Comparison of ENCODE assay signal across 21 mouse cellular contexts in genomic region chr4:141180831-141181230, GRCm38 (mm10). TPM values are rescaled to one million over a fixed set of nuclear protein-coding genes. Genes with fewer than 3 reads are reported as not detected.
DNase-seq lines count a peak whose midpoint lies in the region; ATAC-seq and TF ChIP-seq lines count a peak whose summit lies in the region.
"Had no signal": no experiment of that assay in that cellular context is flagged by ENCODE, and none has a peak within 500 bp of the region (broad histone marks: within the 10 kb centered on the region; RNA-seq: fewer than 3 reads in every experiment).

No protein-coding gene starts in this region.

- no peak overlapping the region for H3K27ac ChIP-seq in embryonic facial prominence, embryonic 12.5 days
- no peak overlapping the region for H3K27ac ChIP-seq in embryonic facial prominence, embryonic 10.5 days (replicated peaks)

- no peak overlapping the region for H3K9ac ChIP-seq in embryonic facial prominence, embryonic 12.5 days

- no peaks in the 10 kb centered on the region for H3K9me3 ChIP-seq in embryonic facial prominence, embryonic 12.5 days
- no peaks in the 10 kb centered on the region for H3K9me3 ChIP-seq in embryonic facial prominence, embryonic 10.5 days
- H3K9me3 ChIP-seq: G1E had no signal

- H3K79me2 ChIP-seq in myocyte (ENCODE audit: control insufficient read depth, insufficient read depth): peaks cover 17% of the 10 kb centered on the region

- H3K4me3 ChIP-seq in embryonic facial prominence, embryonic 12.5 days: no peak overlapping the region
- no peak overlapping the region for H3K4me3 ChIP-seq in embryonic facial prominence, embryonic 10.5 days
- no peak overlapping the region for H3K4me3 ChIP-seq in myocyte

- H3K36me3 ChIP-seq in embryonic facial prominence, embryonic 12.5 days: peaks cover 59% of the 10 kb centered on the region
- peaks cover 91% of the 10 kb centered on the region for H3K36me3 ChIP-seq in embryonic facial prominence, embryonic 10.5 days (replicated peaks)
- peaks cover 18% of the 10 kb centered on the region for H3K36me3 ChIP-seq in myocyte (ENCODE audit: control insufficient read depth, insufficient read depth)

- H3K27me3 ChIP-seq in embryonic facial prominence, embryonic 12.5 days: no peaks in the 10 kb centered on the region
- no peaks in the 10 kb centered on the region for H3K27me3 ChIP-seq in embryonic facial prominence, embryonic 10.5 days (replicated peaks; ENCODE audit: low read depth, poor library complexity, severe bottlenecking)
- H3K27me3 ChIP-seq in myocyte (ENCODE audit: control insufficient read depth, insufficient read depth, insufficient read length): no peaks in the 10 kb centered on the region
- H3K27me3 ChIP-seq: CH12.LX, Patski had no signal

- H3K4me1 ChIP-seq in embryonic facial prominence, embryonic 12.5 days: peaks cover 1% of the 10 kb centered on the region
- peaks cover 4% of the 10 kb centered on the region for H3K4me1 ChIP-seq in embryonic facial prominence, embryonic 10.5 days

- WGBS in embryonic facial prominence, embryonic 12.5 days: 88% methylated on average over 8 of the region's 8 CpGs
- WGBS in embryonic facial prominence, embryonic 10.5 days: 90% methylated on average over 8 of the region's 8 CpGs

- no peak overlapping the region for H3ac ChIP-seq in myocyte (ENCODE audit: control insufficient read depth, insufficient read length)

- no peak for DNase-seq in embryonic facial prominence, embryonic 10.5 days (ENCODE audit: low spot score)
- no peak for DNase-seq in adrenal gland, postnatal 4 days (ENCODE audit: low spot score in 2 of 2)
- DNase-seq: adrenal gland, adult 2 months; adrenal gland, adult 8-10 months; adrenal gland, postnatal 10 days; adrenal gland, postnatal 14 days; adrenal gland, postnatal 25 days; adrenal gland, postnatal 36 days; B cell, adult 2 months; cerebellum, adult 11 months; cerebellum, adult 11-12 months; cerebellum, adult 18-20 months; cerebellum, adult 2 months had no signal

- TF ChIP-seq POLR2A in myocyte (IDR thresholded peaks at IDR 0.05; ENCODE audit: insufficient read length, low read depth): no peak

- 0 out of 2 replicates have a peak, but pooled peaks have one; percentile 41 for ATAC-seq in embryonic facial prominence, embryonic 12.5 days (ENCODE audit: insufficient number of reproducible peaks, insufficient read depth, low FRiP score, low TSS enrichment)
- ATAC-seq: activated CD4-positive, CD25-positive, alpha-beta regulatory T cell, adult 4 months; CD4-positive, CD25-positive, alpha-beta regulatory T cell, adult 4 months; Patski had no signal

- H3K4me2 ChIP-seq in embryonic facial prominence, embryonic 12.5 days (replicated peaks): no peak overlapping the region
- H3K4me2 ChIP-seq in myocyte (ENCODE audit: low read depth): no peak overlapping the region

TF ChIP-seq in myocyte, 11 proteins besides CTCF, POLR2A, EP300 and RAD21:
- TF ChIP-seq TCF12 (IDR thresholded peaks at IDR 0.05; ENCODE audit: insufficient read depth, poor library complexity, severe bottlenecking) (no peak), TCF3 (IDR thresholded peaks at IDR 0.05; ENCODE audit: insufficient read length, low read depth) (peak; percentile 9), POLR2AphosphoS2 (IDR thresholded peaks at IDR 0.05; ENCODE audit: insufficient read length, low read depth) (no peak), CEBPB (IDR thresholded peaks at IDR 0.05; ENCODE audit: insufficient read depth, poor library complexity, severe bottlenecking) (no peak), E2F4 (IDR thresholded peaks at IDR 0.05; ENCODE audit: insufficient read depth) (no peak), USF1 (IDR thresholded peaks at IDR 0.05; ENCODE audit: low read depth) (no peak), MAX (IDR thresholded peaks at IDR 0.05; ENCODE audit: low read depth) (no peak), MYOG (IDR thresholded peaks at IDR 0.05; ENCODE audit: control insufficient read depth in 1 of 3, insufficient read depth in 1 of 3, insufficient read length in 2 of 3, low read depth in 2 of 3) (peak in 1 of 3 experiments; percentile 83), MYOD1 (IDR thresholded peaks at IDR 0.05; ENCODE audit: control insufficient read depth in 1 of 3, insufficient read length in 2 of 3, low read depth in 2 of 3) (peak in 2 of 3 experiments; percentile 66 to 90), REST (IDR thresholded peaks at IDR 0.05; ENCODE audit: insufficient read depth, insufficient read length) (no peak), SRF (IDR thresholded peaks at IDR 0.05; ENCODE audit: control insufficient read depth, insufficient read length, low read depth) (no peak)
TF ChIP-seq in myocyte: peak in this region for 3.

RNA-seq across cellular contexts. Expression of gene Rsg1, which starts 32.9 kb away (rescaled TPM):
- 7.6 and 8.6 TPM in 2 replicates for polyA plus RNA-seq in embryonic facial prominence, embryonic 12.5 days (2016; fragmentation: Nextera tagmentation; extraction: Ambion mirVana)
- polyA plus RNA-seq in embryonic facial prominence, embryonic 10.5 days (2016; fragmentation: Nextera tagmentation; extraction: Ambion mirVana): 8.4 and 8.5 TPM in 2 replicates
- polyA plus RNA-seq in myocyte (2012; fragmentation: generic; extraction: Trizol): 0.78 TPM
- 1 to 10 TPM; 2.5 to 2.7 TPM for total RNA-seq in adrenal gland, postnatal 4 days (2021)

RNA-seq across cellular contexts. Expression of gene Fbxo42, which starts 33.1 kb away (rescaled TPM):
- polyA plus RNA-seq in embryonic facial prominence, embryonic 12.5 days (2016; fragmentation: Nextera tagmentation; extraction: Ambion mirVana): 31.6 and 32.1 TPM in 2 replicates
- polyA plus RNA-seq in embryonic facial prominence, embryonic 10.5 days (2016; fragmentation: Nextera tagmentation; extraction: Ambion mirVana): 29.3 and 30.6 TPM in 2 replicates
- 13.2 TPM for polyA plus RNA-seq in myocyte (2012; fragmentation: generic; extraction: Trizol)
- 10 to 100 TPM; 25.3 to 25.9 TPM for total RNA-seq in adrenal gland, postnatal 4 days (2021)

RNA-seq across cellular contexts. Expression of gene Szrd1, which starts 41.3 kb away (rescaled TPM):
- 35.2 and 37.6 TPM in 2 replicates for polyA plus RNA-seq in embryonic facial prominence, embryonic 12.5 days (2016; fragmentation: Nextera tagmentation; extraction: Ambion mirVana)
- polyA plus RNA-seq in embryonic facial prominence, embryonic 10.5 days (2016; fragmentation: Nextera tagmentation; extraction: Ambion mirVana): 37.4 and 39.0 TPM in 2 replicates
- polyA plus RNA-seq in myocyte (2012; fragmentation: generic; extraction: Trizol): 107 TPM
- total RNA-seq in adrenal gland, postnatal 4 days (2021): 100 to 1,000 TPM; 115 to 132 TPM

RNA-seq across cellular contexts. Expression of gene Arhgef19, which starts 58.5 kb away (rescaled TPM):
- polyA plus RNA-seq in embryonic facial prominence, embryonic 12.5 days (2016; fragmentation: Nextera tagmentation; extraction: Ambion mirVana): 17.0 and 19.2 TPM in 2 replicates
- 6.1 and 8.7 TPM in 2 replicates for polyA plus RNA-seq in embryonic facial prominence, embryonic 10.5 days (2016; fragmentation: Nextera tagmentation; extraction: Ambion mirVana)
- polyA plus RNA-seq in myocyte (2012; fragmentation: generic; extraction: Trizol): 28.6 TPM
- total RNA-seq in adrenal gland, postnatal 4 days (2021): 10 to 100 TPM; 37.5 to 39.2 TPM
- total RNA-seq: G1E, MEL had no signal
- polyA plus RNA-seq: activated CD4-positive, CD25-positive, alpha-beta regulatory T cell, adult 4 months; CD4-positive, CD25-positive, alpha-beta regulatory T cell, adult 4 months; G1E had no signal
